Mouse (Mus musculus): Measurements from ENCODE around the gene N4bp2. TPM values are rescaled to one million over a fixed set of nuclear protein-coding genes. Genes with fewer than 3 reads are reported as not detected.
"Not testable (repeated sequence)": the region's sequence is repeated elsewhere in the genome, so short reads cannot be mapped to it uniquely, and the experiment has no call there.

Gene N4bp2
- 34.7 and 36.4 TPM in 2 replicates for polyA plus RNA-seq (2016; fragmentation: Nextera tagmentation; extraction: Ambion mirVana)

DNA sequence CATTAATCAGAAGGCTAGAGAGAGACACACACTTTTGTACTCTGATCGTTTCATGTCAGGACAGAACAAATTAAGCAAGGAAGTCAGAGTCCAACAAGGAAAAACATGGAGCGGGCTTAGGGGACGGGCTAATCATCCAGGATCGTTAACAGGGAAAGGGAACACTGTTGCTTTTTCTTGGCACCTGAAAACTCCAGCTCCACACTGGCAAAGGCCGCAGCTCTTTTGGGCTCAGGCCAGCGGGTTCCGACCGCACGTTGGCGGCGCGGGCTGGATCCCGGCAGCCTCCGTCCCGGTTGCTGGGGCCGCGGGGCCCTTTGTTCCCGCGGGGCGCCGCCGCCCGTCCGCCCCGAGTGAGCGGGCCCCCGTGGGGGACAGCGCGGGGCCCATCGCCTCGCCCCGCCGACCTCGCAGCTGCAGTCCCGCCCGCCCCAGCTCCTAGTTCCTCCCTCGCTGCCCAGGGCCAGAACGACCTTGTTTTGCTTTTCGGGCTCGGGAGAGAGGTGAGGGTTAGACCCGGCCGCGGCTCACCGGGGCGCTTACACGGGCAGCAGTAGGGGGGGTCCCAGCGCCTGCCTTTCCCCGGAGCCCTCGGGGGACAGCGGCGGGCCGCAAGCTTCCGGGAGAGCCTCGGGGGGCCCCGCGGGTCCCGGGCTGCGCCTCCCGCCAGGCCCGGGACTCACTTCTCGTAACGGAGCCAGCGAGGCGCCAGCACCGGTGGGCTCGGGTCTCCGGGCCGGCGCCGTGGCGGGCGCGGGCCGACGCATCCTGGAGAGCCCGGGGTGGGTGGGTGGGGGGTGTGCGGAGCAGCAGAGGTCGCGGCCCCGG lies at the start of gene N4bp2:
N4bp2 (plus strand) TSS at position 434 of the 828 bp plus-strand sequence.
- peak; percentile 78 for DNase-seq (ENCODE audit: extremely low spot score, low spot score)
- Histone ChIP-seq H3K4me1 (peaks cover 28% of the 10 kb centered on the region), H3K36me3 (replicated peaks) (peaks cover 18% of the 10 kb centered on the region), H3K27ac (peak within 1 kb of the TSS; percentile 100), H3K4me3 (peak within 1 kb of the TSS; percentile 96), H3K9me3 (no peaks in the 10 kb centered on the region), H3K27me3 (ENCODE audit: poor library complexity, severe bottlenecking) (no peaks in the 10 kb centered on the region)
- under 1% methylated on average over 79 of the region's 80 CpGs for WGBS

DNA sequence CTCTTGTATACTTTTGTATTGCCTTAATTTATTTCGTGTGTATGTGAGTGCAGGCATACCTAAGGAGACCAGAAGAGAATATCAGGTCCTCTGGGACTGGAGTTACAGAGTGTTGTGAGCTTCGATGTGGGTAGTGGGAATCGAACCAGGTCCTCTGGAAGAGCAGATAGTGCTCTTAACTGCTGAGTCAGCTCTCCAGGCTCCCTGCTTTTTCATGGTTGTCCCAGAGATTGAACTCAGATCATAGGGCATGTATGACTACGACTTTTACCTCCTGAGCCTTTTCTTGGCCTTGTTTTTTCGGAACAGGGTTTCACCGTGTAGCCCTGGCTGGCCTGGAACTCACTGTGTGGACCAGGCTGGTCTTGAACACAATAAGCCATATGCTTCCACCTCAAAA lies 48.2 kb upstream of the N4bp2 start:
- H3K4me3 ChIP-seq = no peak overlapping the region
- H3K4me1 ChIP-seq = no peaks in the 10 kb centered on the region
- no peak for DNase-seq (ENCODE audit: extremely low spot score, low spot score)
- no peaks in the 10 kb centered on the region for H3K9me3 ChIP-seq
- H3K27ac ChIP-seq = no peak overlapping the region
- H3K36me3 ChIP-seq (replicated peaks) = no peaks in the 10 kb centered on the region
- no peaks in the 10 kb centered on the region for H3K27me3 ChIP-seq (ENCODE audit: poor library complexity, severe bottlenecking)
- 87% methylated on average over 6 of the region's 6 CpGs for WGBS

GRCm38 (mm10) chr5:65717063-65717902 lies 46.0 kb upstream of the N4bp2 start:
- H3K4me3 ChIP-seq = no peak overlapping the region
- no peak for DNase-seq (ENCODE audit: extremely low spot score, low spot score)
- no peaks in the 10 kb centered on the region for H3K27me3 ChIP-seq (ENCODE audit: poor library complexity, severe bottlenecking)
- H3K36me3 ChIP-seq (replicated peaks) = no peaks in the 10 kb centered on the region
- WGBS = 86% methylated on average over 18 of the region's 18 CpGs
- H3K4me1 ChIP-seq = no peaks in the 10 kb centered on the region
- no peaks in the 10 kb centered on the region for H3K9me3 ChIP-seq
- H3K27ac ChIP-seq = no peak overlapping the region

DNA sequence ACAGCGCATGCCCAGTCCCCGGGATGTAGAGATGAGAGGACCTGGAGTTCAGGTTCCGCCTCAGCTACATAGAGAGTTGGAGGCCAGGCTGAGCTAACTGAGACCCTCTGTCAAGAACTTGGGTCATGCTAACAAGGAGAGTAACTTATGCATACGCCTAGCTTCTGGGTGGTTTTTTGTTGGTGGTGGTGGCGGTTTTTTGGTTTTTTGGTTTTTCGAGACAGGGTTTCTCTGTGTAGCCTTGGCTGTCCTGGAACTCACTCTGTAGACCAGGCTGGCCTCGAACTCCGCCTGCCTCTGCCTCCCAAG lies 45.5 kb upstream of the N4bp2 start:
- not testable (repeated sequence) for H3K4me3 ChIP-seq; H3K4me1 ChIP-seq; H3K9me3 ChIP-seq; H3K36me3 ChIP-seq (replicated peaks); DNase-seq (ENCODE audit: extremely low spot score, low spot score); H3K27ac ChIP-seq; H3K27me3 ChIP-seq (ENCODE audit: poor library complexity, severe bottlenecking)
- WGBS = 91% methylated on average over 8 of the region's 8 CpGs

DNA sequence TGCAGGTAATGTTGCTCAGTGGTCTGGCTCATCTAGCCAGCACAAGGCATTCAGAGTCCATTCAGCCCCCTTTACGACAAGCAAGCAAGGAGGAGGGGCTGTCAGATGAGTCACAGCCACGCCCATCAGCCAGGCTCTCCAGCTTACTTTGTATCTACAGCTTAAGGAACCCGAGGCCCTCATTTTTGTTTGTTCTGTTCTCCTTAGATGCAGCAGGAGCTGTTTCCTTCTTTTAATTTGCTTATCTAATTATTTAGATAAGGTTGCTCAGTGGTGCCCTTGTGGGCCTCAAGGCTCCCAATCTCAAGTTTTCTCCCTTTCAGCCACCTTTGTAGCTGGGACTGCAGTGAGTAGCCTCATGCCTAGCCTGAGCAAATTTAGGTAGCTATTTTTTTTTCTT lies 45.0 kb upstream of the N4bp2 start:
- Histone ChIP-seq H3K4me3 (no peak overlapping the region), H3K4me1 (no peaks in the 10 kb centered on the region), H3K27me3 (ENCODE audit: poor library complexity, severe bottlenecking) (no peaks in the 10 kb centered on the region), H3K27ac (no peak overlapping the region), H3K36me3 (replicated peaks) (no peaks in the 10 kb centered on the region), H3K9me3 (no peaks in the 10 kb centered on the region)
- no peak for DNase-seq (ENCODE audit: extremely low spot score, low spot score)
- 41% methylated on average over 3 of the region's 3 CpGs for WGBS

DNA sequence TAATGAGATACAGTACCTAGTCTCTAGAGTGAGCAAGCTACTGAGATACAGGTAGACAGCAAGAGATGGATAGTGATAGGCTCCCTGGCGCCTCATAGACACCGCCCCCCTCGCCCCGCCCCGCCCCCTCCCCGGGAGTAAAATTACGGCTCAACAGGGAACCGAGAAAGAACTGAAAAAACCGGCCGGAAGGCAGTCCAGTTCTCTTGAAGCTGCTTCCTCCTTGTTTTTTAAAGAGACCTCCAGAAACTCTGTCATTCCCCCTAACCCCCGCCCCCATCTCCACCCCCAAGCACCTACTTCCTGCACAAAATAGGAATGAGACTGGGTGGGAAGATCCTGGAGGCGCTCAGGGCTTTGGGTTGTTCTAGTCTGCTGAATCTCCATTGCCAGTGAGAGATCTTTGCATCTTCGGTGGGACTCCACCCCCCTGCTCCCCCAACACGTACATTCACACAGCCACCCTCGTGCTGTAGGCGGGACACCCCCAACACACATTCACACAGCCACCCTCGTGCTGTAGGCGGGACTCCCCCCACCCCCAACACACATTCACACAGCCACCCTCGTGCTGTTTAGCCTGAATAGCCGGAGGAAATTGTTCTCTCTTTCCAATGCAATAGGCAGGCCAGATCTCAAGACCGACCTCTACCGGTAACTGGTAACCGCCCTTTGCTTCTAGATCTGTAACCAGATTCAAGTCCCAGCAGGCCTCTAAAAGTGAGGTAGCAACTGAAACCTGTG lies 38.8 kb upstream of the N4bp2 start:
- WGBS = 2% methylated on average over 23 of the region's 23 CpGs
- H3K27me3 ChIP-seq (ENCODE audit: poor library complexity, severe bottlenecking) = no peaks in the 10 kb centered on the region
- peak overlapping the region; percentile 87 for H3K27ac ChIP-seq
- H3K4me3 ChIP-seq = peak overlapping the region; percentile 47
- H3K4me1 ChIP-seq = peaks cover 14% of the 10 kb centered on the region
- DNase-seq (ENCODE audit: extremely low spot score, low spot score) = peak; percentile 62
- H3K36me3 ChIP-seq (replicated peaks) = no peaks in the 10 kb centered on the region
- no peaks in the 10 kb centered on the region for H3K9me3 ChIP-seq

DNA sequence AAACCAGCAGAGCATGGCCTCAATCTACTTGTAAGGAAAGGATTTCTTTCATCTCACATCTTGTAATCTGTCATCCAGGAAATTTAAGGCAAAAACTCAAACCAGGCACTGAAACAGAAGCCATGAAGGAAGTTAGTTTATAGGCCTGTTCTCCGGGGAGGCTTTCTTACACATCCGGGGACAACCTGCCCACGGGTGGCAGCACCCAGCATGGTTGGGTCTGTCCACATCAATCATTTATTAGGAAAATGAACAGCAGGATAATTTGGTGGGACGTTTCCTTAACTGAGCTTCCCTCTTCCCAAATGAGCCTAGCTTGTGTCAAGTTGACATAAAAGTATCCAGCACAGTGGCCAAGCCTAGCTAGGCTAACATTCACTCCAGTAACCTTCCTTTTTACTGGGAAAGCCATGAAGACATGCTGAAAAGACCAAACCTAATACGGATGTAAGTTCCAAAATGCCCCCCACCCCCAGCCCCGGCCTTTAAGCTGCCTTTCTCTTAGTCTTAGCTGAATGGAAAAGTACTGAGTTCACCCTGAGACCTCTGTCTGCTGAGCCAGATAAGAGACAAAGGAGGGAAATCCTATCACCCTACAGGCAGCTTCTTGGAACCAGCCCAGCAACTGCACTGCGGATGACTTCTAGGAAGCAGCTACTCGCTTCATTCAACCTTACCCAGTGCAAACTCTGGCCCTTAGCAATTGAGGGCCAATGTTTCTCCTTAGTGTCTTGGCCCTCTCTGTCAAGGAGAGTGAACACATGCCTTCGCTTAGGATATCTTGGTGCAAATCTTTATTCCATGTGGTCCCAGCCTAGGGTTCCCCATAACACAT lies 31.9 kb upstream of the N4bp2 start:
- no peak for DNase-seq (ENCODE audit: extremely low spot score, low spot score)
- Histone ChIP-seq H3K27me3 (ENCODE audit: poor library complexity, severe bottlenecking) (no peaks in the 10 kb centered on the region), H3K36me3 (replicated peaks) (no peaks in the 10 kb centered on the region), H3K4me3 (no peak overlapping the region), H3K4me1 (peaks cover 8% of the 10 kb centered on the region), H3K27ac (peak overlapping the region; percentile 42), H3K9me3 (no peaks in the 10 kb centered on the region)
- 49% methylated on average over 9 of the region's 9 CpGs for WGBS

- peaks cover 8% of the 10 kb centered on the region for H3K4me1 ChIP-seq
- no peaks in the 10 kb centered on the region for H3K36me3 ChIP-seq (replicated peaks)
- H3K9me3 ChIP-seq = no peaks in the 10 kb centered on the region
- H3K27ac ChIP-seq = no peak overlapping the region
- 91% methylated on average over 2 of the region's 2 CpGs for WGBS
- H3K4me3 ChIP-seq = no peak overlapping the region
- H3K27me3 ChIP-seq (ENCODE audit: poor library complexity, severe bottlenecking) = no peaks in the 10 kb centered on the region
- DNase-seq (ENCODE audit: extremely low spot score, low spot score) = no peak
These were observed 27.7 kb upstream of the N4bp2 start for GRCm38 (mm10) chr5:65735601-65736000.

GRCm38 (mm10) chr5:65739366-65739765 lies 24.0 kb upstream of the N4bp2 start:
- Histone ChIP-seq H3K27me3 (ENCODE audit: poor library complexity, severe bottlenecking) (no peaks in the 10 kb centered on the region), H3K4me3 (no peak overlapping the region), H3K4me1 (no peaks in the 10 kb centered on the region), H3K36me3 (replicated peaks) (no peaks in the 10 kb centered on the region), H3K27ac (no peak overlapping the region), H3K9me3 (no peaks in the 10 kb centered on the region)
- WGBS = 92% methylated on average over 3 of the region's 3 CpGs
- no peak for DNase-seq (ENCODE audit: extremely low spot score, low spot score)

- Histone ChIP-seq H3K4me1 (peaks cover 16% of the 10 kb centered on the region), H3K36me3 (replicated peaks) (no peaks in the 10 kb centered on the region), H3K27ac (no peak overlapping the region), H3K9me3 (no peaks in the 10 kb centered on the region), H3K4me3 (no peak overlapping the region), H3K27me3 (ENCODE audit: poor library complexity, severe bottlenecking) (no peaks in the 10 kb centered on the region)
- WGBS = 88% methylated on average over 5 of the region's 5 CpGs
- no peak for DNase-seq (ENCODE audit: extremely low spot score, low spot score)
These were observed 16.4 kb upstream of the N4bp2 start for GRCm38 (mm10) chr5:65746908-65747307.

DNA sequence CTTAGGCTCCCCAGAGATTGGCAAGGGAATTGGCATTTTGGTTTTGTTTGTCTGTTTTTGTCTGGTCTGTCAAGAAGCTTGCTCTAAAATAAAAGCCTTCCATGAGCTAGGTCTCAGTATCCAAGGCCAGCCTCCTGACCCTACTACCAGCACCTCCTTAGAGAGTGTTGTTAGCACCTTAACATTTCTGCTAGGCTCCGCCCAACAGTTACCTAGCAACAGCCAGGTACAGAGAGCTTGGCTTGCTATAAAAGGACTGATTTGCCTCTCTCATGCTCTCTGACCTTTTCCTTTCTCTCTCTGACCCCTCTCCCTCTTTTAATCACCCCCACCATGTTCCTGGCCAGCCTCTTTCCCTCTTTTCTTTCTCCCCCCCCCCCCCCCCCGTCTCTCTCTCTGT lies 14.9 kb upstream of the N4bp2 start:
- Histone ChIP-seq H3K27me3 (ENCODE audit: poor library complexity, severe bottlenecking) (no peaks in the 10 kb centered on the region), H3K9me3 (no peaks in the 10 kb centered on the region), H3K4me3 (no peak overlapping the region), H3K27ac (no peak overlapping the region), H3K4me1 (peaks cover 16% of the 10 kb centered on the region), H3K36me3 (replicated peaks) (no peaks in the 10 kb centered on the region)
- WGBS = 54% methylated on average over 2 of the region's 2 CpGs
- no peak for DNase-seq (ENCODE audit: extremely low spot score, low spot score)

DNA sequence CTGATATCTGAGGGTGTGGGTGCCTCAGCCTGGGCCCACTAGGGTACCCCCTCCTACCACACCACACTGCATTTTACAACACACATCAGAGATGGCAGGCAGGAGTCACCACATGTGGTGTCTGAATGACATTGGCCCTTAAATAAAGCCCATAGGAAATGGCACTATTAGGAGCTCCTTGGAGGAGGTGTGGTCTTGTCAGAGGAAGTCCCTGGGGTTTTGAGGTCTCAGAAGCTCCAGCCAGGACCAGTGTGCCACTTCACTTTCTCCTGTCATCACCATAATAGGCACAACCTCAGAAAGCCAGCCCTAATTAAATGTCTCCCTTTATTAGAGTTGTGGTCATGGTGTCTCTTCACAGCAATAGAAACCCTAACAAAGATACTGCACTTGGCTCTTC lies 14.4 kb upstream of the N4bp2 start:
- Histone ChIP-seq H3K4me1 (peaks cover 16% of the 10 kb centered on the region), H3K4me3 (no peak overlapping the region)

More for the DNA sequence above, 14.4 kb upstream of the N4bp2 start:
- Histone ChIP-seq H3K27ac (no peak overlapping the region), H3K9me3 (no peaks in the 10 kb centered on the region), H3K27me3 (ENCODE audit: poor library complexity, severe bottlenecking) (no peaks in the 10 kb centered on the region), H3K36me3 (replicated peaks) (no peaks in the 10 kb centered on the region)
- DNase-seq (ENCODE audit: extremely low spot score, low spot score) = no peak

Data from forebrain, embryonic 10.5 days (tissue).